Comparison of ENCODE assay signal across 19 mouse cellular contexts in genomic region chr13:57637606-57638132, GRCm38 (mm10).
A peak's percentile ranks its signal among the peaks of the same experiment; 100 is the strongest.
DNase-seq lines count a peak whose midpoint lies in the region; ATAC-seq and TF ChIP-seq lines count a peak whose summit lies in the region.
"Had no signal": no experiment of that assay in that cellular context is flagged by ENCODE, and none has a peak within 500 bp of the region (broad histone marks: within the 10 kb centered on the region; RNA-seq: fewer than 3 reads in every experiment).

No protein-coding gene starts in this region.

- H3K4me2 ChIP-seq in forebrain, embryonic 14.5 days (ENCODE audit: low read length): no peak overlapping the region
- H3K4me2 ChIP-seq in forebrain, embryonic 13.5 days: no peak overlapping the region
- no peak overlapping the region for H3K4me2 ChIP-seq in hindbrain, embryonic 15.5 days
- H3K4me2 ChIP-seq in hindbrain, embryonic 14.5 days (replicated peaks): no peak overlapping the region
- H3K4me2 ChIP-seq in midbrain, postnatal 0 days (ENCODE audit: low read depth, low read length, poor library complexity, severe bottlenecking): 0 out of 2 replicates have a peak overlapping the region, but pooled peaks have one; percentile 12
- H3K4me2 ChIP-seq in lung, postnatal 0 days (replicated peaks; ENCODE audit: low read depth, low read length): no peak overlapping the region
- H3K4me2 ChIP-seq: heart, embryonic 11.5 days; kidney, embryonic 15.5 days; liver, embryonic 15.5 days had no signal

- TF ChIP-seq CTCF in midbrain, postnatal 0 days (IDR thresholded peaks at IDR 0.05): no peak
- TF ChIP-seq CTCF in lung, postnatal 0 days (IDR thresholded peaks at IDR 0.05): no peak

- WGBS in forebrain, embryonic 14.5 days: 60% methylated on average over 15 of the region's 15 CpGs
- 65% methylated on average over 15 of the region's 15 CpGs for WGBS in forebrain, embryonic 13.5 days
- WGBS in hindbrain, embryonic 15.5 days: 66% methylated on average over 15 of the region's 15 CpGs
- WGBS in hindbrain, embryonic 14.5 days: 69% methylated on average over 15 of the region's 15 CpGs
- 58% methylated on average over 15 of the region's 15 CpGs for WGBS in midbrain, postnatal 0 days
- WGBS in midbrain, embryonic 10.5 days: 91% methylated on average over 15 of the region's 15 CpGs
- WGBS in lung, postnatal 0 days: 80% methylated on average over 15 of the region's 15 CpGs

- ATAC-seq in forebrain, embryonic 14.5 days: no peak
- ATAC-seq in forebrain, embryonic 13.5 days: no peak
- no peak for ATAC-seq in hindbrain, embryonic 15.5 days (ENCODE audit: low FRiP score, low read depth)
- no peak for ATAC-seq in hindbrain, embryonic 14.5 days (ENCODE audit: low FRiP score)
- no peak for ATAC-seq in midbrain, postnatal 0 days (ENCODE audit: low FRiP score)
- no peak for ATAC-seq in monocyte, adult 5-6 weeks (replicated peaks; ENCODE audit: insufficient number of reproducible peaks, low FRiP score, low TSS enrichment, poor library complexity, severe bottlenecking)
- ATAC-seq in lung, postnatal 0 days: no peak
- ATAC-seq: CD4-positive, CD25-positive, alpha-beta regulatory T cell, adult 4 months had no signal

- H3K4me3 ChIP-seq in forebrain, embryonic 14.5 days (ENCODE audit: low read depth, low read length): no peak overlapping the region
- no peak overlapping the region for H3K4me3 ChIP-seq in forebrain, embryonic 13.5 days
- H3K4me3 ChIP-seq in hindbrain, embryonic 15.5 days: no peak overlapping the region
- no peak overlapping the region for H3K4me3 ChIP-seq in hindbrain, embryonic 14.5 days (replicated peaks; ENCODE audit: low read length)
- H3K4me3 ChIP-seq in midbrain, postnatal 0 days (ENCODE audit: low read depth, low read length): no peak overlapping the region
- H3K4me3 ChIP-seq in midbrain, embryonic 10.5 days: no peak overlapping the region
- H3K4me3 ChIP-seq in lung, postnatal 0 days (ENCODE audit: low read depth, low read length): no peak overlapping the region
- H3K4me3 ChIP-seq: kidney, embryonic 15.5 days; liver, embryonic 15.5 days; myocyte had no signal

- no peak overlapping the region for H3K9ac ChIP-seq in forebrain, embryonic 14.5 days (ENCODE audit: low read length)
- H3K9ac ChIP-seq in forebrain, embryonic 13.5 days: no peak overlapping the region
- H3K9ac ChIP-seq in hindbrain, embryonic 15.5 days: no peak overlapping the region
- H3K9ac ChIP-seq in hindbrain, embryonic 14.5 days: no peak overlapping the region
- no peak overlapping the region for H3K9ac ChIP-seq in midbrain, postnatal 0 days (replicated peaks; ENCODE audit: low read length, poor library complexity, severe bottlenecking)
- H3K9ac ChIP-seq in lung, postnatal 0 days (replicated peaks; ENCODE audit: low read depth): no peak overlapping the region
- H3K9ac ChIP-seq: kidney, embryonic 15.5 days; liver, embryonic 15.5 days had no signal

- peaks cover 8% of the 10 kb centered on the region; the same call in 1 of the 2 replicates for H3K4me1 ChIP-seq in forebrain, embryonic 14.5 days (ENCODE audit: control insufficient read depth, insufficient read depth, low read length)
- peaks cover 26% of the 10 kb centered on the region for H3K4me1 ChIP-seq in forebrain, embryonic 13.5 days
- peaks cover 22% of the 10 kb centered on the region; the same call in 1 of the 2 replicates for H3K4me1 ChIP-seq in hindbrain, embryonic 15.5 days (replicated peaks)
- peaks cover 11% of the 10 kb centered on the region for H3K4me1 ChIP-seq in hindbrain, embryonic 14.5 days (replicated peaks; ENCODE audit: control insufficient read depth, insufficient read depth, low read length)
- peaks cover 9% of the 10 kb centered on the region for H3K4me1 ChIP-seq in midbrain, postnatal 0 days (ENCODE audit: insufficient read depth, low read length)
- H3K4me1 ChIP-seq in midbrain, embryonic 10.5 days: peaks cover 14% of the 10 kb centered on the region
- H3K4me1 ChIP-seq in lung, postnatal 0 days (ENCODE audit: insufficient read depth, low read depth, low read length): no peaks in the 10 kb centered on the region
- H3K4me1 ChIP-seq: kidney, embryonic 15.5 days; liver, embryonic 15.5 days; megakaryocyte, embryonic 14.5 days had no signal

- H3K27ac ChIP-seq in forebrain, embryonic 14.5 days (ENCODE audit: low read depth, low read length): 0 out of 2 replicates have a peak overlapping the region, but pooled peaks have one; percentile 65
- no peak overlapping the region for H3K27ac ChIP-seq in forebrain, embryonic 13.5 days
- H3K27ac ChIP-seq in hindbrain, embryonic 15.5 days (replicated peaks): peak overlapping the region; percentile 38
- H3K27ac ChIP-seq in hindbrain, embryonic 14.5 days: no peak overlapping the region; the same call in 1 of the 2 replicates
- no peak overlapping the region for H3K27ac ChIP-seq in midbrain, postnatal 0 days (ENCODE audit: low read depth, low read length)
- no peak overlapping the region for H3K27ac ChIP-seq in midbrain, embryonic 10.5 days (replicated peaks)
- H3K27ac ChIP-seq in lung, postnatal 0 days (ENCODE audit: low read length): no peak overlapping the region
- H3K27ac ChIP-seq: kidney, embryonic 15.5 days; liver, embryonic 15.5 days had no signal

- H3K9me3 ChIP-seq in forebrain, embryonic 14.5 days (replicated peaks; ENCODE audit: control insufficient read depth, low read length): no peaks in the 10 kb centered on the region
- H3K9me3 ChIP-seq in forebrain, embryonic 13.5 days (replicated peaks): no peaks in the 10 kb centered on the region
- H3K9me3 ChIP-seq in hindbrain, embryonic 15.5 days: no peaks in the 10 kb centered on the region
- H3K9me3 ChIP-seq in hindbrain, embryonic 14.5 days (ENCODE audit: control insufficient read depth, low read length): no peaks in the 10 kb centered on the region
- H3K9me3 ChIP-seq in midbrain, postnatal 0 days (ENCODE audit: low read length): no peaks in the 10 kb centered on the region
- no peaks in the 10 kb centered on the region; the same call in 1 of the 2 replicates for H3K9me3 ChIP-seq in midbrain, embryonic 10.5 days (replicated peaks)
- H3K9me3 ChIP-seq in lung, postnatal 0 days (ENCODE audit: low read length): no peaks in the 10 kb centered on the region
- H3K9me3 ChIP-seq: kidney, embryonic 15.5 days; liver, embryonic 15.5 days had no signal

- TF ChIP-seq EP300 in lung, postnatal 0 days (IDR thresholded peaks at IDR 0.05): no peak

- H3K27me3 ChIP-seq in forebrain, embryonic 14.5 days (replicated peaks; ENCODE audit: control insufficient read depth, insufficient read depth, low read length): no peaks in the 10 kb centered on the region
- no peaks in the 10 kb centered on the region for H3K27me3 ChIP-seq in forebrain, embryonic 13.5 days
- H3K27me3 ChIP-seq in hindbrain, embryonic 15.5 days: no peaks in the 10 kb centered on the region
- H3K27me3 ChIP-seq in hindbrain, embryonic 14.5 days (ENCODE audit: control insufficient read depth, insufficient read depth, low read length): no peaks in the 10 kb centered on the region
- no peaks in the 10 kb centered on the region; the same call in 1 of the 2 replicates for H3K27me3 ChIP-seq in midbrain, postnatal 0 days (ENCODE audit: insufficient read depth, low read length)
- 0 out of 2 replicates have a peak, but pooled peaks cover 11% of the 10 kb centered on the region for H3K27me3 ChIP-seq in midbrain, embryonic 10.5 days (ENCODE audit: low read depth, poor library complexity, severe bottlenecking)
- no peaks in the 10 kb centered on the region for H3K27me3 ChIP-seq in lung, postnatal 0 days (replicated peaks; ENCODE audit: insufficient read depth, low read length)
- H3K27me3 ChIP-seq: kidney, embryonic 15.5 days; megakaryocyte, embryonic 14.5 days had no signal

- H3K36me3 ChIP-seq in forebrain, embryonic 14.5 days (ENCODE audit: control insufficient read depth, insufficient read depth, low read length): no peaks in the 10 kb centered on the region
- H3K36me3 ChIP-seq in forebrain, embryonic 13.5 days (ENCODE audit: poor library complexity, severe bottlenecking): no peaks in the 10 kb centered on the region
- H3K36me3 ChIP-seq in hindbrain, embryonic 15.5 days: no peaks in the 10 kb centered on the region
- H3K36me3 ChIP-seq in hindbrain, embryonic 14.5 days (replicated peaks; ENCODE audit: control insufficient read depth, insufficient read depth): no peaks in the 10 kb centered on the region
- no peaks in the 10 kb centered on the region for H3K36me3 ChIP-seq in midbrain, postnatal 0 days (ENCODE audit: insufficient read depth, low read length)
- H3K36me3 ChIP-seq in midbrain, embryonic 10.5 days: no peaks in the 10 kb centered on the region
- no peaks in the 10 kb centered on the region for H3K36me3 ChIP-seq in lung, postnatal 0 days (ENCODE audit: insufficient read depth, low read length)
- H3K36me3 ChIP-seq: G1E; kidney, embryonic 15.5 days; liver, embryonic 15.5 days had no signal

- DNase-seq in forebrain, embryonic 14.5 days (ENCODE audit: low spot score): no peak
- no peak for DNase-seq in hindbrain, embryonic 14.5 days (ENCODE audit: low spot score)
- DNase-seq in midbrain, postnatal 0 days (ENCODE audit: low spot score): no peak
- DNase-seq in midbrain, embryonic 10.5 days (ENCODE audit: low spot score): no peak
- DNase-seq in lung, postnatal 0 days (ENCODE audit: low spot score): no peak
- DNase-seq: gastrocnemius, postnatal 36 days; heart, postnatal 14 days; lung, postnatal 14 days; thymus, postnatal 25 days had no signal

Comparison
In these comparisons a context has a peak if more than half of its experiments do, and no peak if none do; other contexts are left out.
1. H3K27ac ChIP-seq: peak in forebrain, embryonic 14.5 days (single experiment) and hindbrain, embryonic 15.5 days (single experiment); none in forebrain, embryonic 13.5 days (single experiment), hindbrain, embryonic 14.5 days (single experiment), midbrain, postnatal 0 days (single experiment), midbrain, embryonic 10.5 days (single experiment) and lung, postnatal 0 days (single experiment).